Mouse (Mus musculus) thymus, adult 2 months (tissue): ENCODE measurements around the gene Idi1. TPM values are rescaled to one million over a fixed set of nuclear protein-coding genes. Genes with fewer than 3 reads are reported as not detected.

Experiments used
- polyA plus RNA-seq: library from polyadenylated mRNA; depleted of rRNA; stranded (reverse); fragments of >200 nt; gene quantifications from 2 replicates; pipeline ENCODE4 v1.2.3, GENCODE M21; 2012; rRNA removed

Idi1 gene
- polyA plus RNA-seq, 1 experiment: 11.3 TPM

Other genes with a start within 250 kb of the Idi1 start
- gene Wdr37, start 13.6 kb upstream of the Idi1 start, polyA plus RNA-seq: 35.3 and 46.5 TPM in 2 replicates
- gene Gm9745, start 62.7 kb downstream of the Idi1 start, polyA plus RNA-seq: 0.31 TPM in 1 of 2 replicates, not detected in the other
- gene Idi2, start 67.4 kb downstream of the Idi1 start, polyA plus RNA-seq: 0.15 and 0.38 TPM in 2 replicates
- 12.2 and 12.9 TPM in 2 replicates for gene Gtpbp4, start 110.6 kb downstream of the Idi1 start, polyA plus RNA-seq
- gene Larp4b, start 208.4 kb downstream of the Idi1 start, polyA plus RNA-seq: 24.1 and 34.8 TPM in 2 replicates